Mouse (Mus musculus) midbrain, embryonic 10.5 days (tissue): Measurements from ENCODE around the gene Gdpd3. TPM values are rescaled to one million over a fixed set of nuclear protein-coding genes. Genes with fewer than 3 reads are reported as not detected.
"Not testable (repeated sequence)": the region's sequence is repeated elsewhere in the genome, so short reads cannot be mapped to it uniquely, and the experiment has no call there.

Source experiments
- DNase-seq: peaks from one replicate; pipeline ENCODE4 v3.0.0-alpha.2; 2017; ENCODE audit warnings: low spot score
- H3K27ac ChIP-seq: fragments of 300-500 bp; sonication (generic); replicated peaks from 2 replicates; pipeline ENCODE4 v1.5.1; 2016; ENCODE audit warnings: mild to moderate bottlenecking
- H3K27me3 ChIP-seq: fragments of 300-500 bp; sonication (generic); 2 replicates; pipeline ENCODE4 v1.6.1; 2016; ENCODE audit warnings: low read depth, mild to moderate bottlenecking; ENCODE audit not compliant: poor library complexity, severe bottlenecking
- H3K36me3 ChIP-seq: fragments of 300-500 bp; sonication (generic); 2 replicates; pipeline ENCODE4 v1.6.1; 2016; ENCODE audit warnings: mild to moderate bottlenecking, moderate library complexity
- H3K4me1 ChIP-seq: fragments of 300-500 bp; sonication (generic); 2 replicates; pipeline ENCODE4 v1.6.1; 2016
- H3K4me3 ChIP-seq: fragments of 300-500 bp; sonication (generic); 2 replicates; pipeline ENCODE4 v1.5.1; 2016; ENCODE audit warnings: mild to moderate bottlenecking, moderate library complexity
- H3K9me3 ChIP-seq: fragments of 300-500 bp; sonication (generic); replicated peaks from 2 replicates; pipeline ENCODE4 v1.6.1; 2016; ENCODE audit warnings: mild to moderate bottlenecking
- WGBS: fragments of 180-500 bp; shearing (Covaris S2); methylation state at CpG from one replicate; pipeline ENCODE4 v1.1.7; 2016; 5-methylcytosine and 5-hydroxymethylcytosine counted together
- polyA plus RNA-seq: library from polyadenylated mRNA; unstranded; fragments of >200 nt; fragmentation: Nextera tagmentation; extraction: Ambion mirVana; gene quantifications from 2 replicates; pipeline ENCODE4 v1.2.1, GENCODE M21; 2016

Gene Gdpd3
- polyA plus RNA-seq: 0.68 and 1.1 TPM in 2 replicates

DNA sequence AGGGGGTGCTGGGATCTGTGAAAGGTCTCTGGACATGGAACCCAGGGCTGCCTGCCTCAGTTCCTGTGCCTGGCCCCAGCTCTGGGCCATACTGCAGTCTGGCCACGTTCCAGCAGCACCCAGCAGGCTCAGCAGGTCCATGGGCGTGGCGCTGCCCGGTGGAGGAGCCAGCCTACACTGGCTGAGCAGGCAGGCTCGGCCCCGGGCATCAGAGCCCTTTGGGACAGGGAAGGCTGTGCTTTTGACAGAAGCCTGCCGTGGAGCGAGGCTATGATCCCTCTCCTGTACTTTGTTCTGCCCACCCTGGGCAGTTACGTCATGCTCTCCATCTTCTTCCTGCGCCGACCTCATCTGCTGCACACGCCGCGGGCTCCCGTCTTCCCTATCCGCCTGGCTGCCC is at the start of gene Gdpd3:
Gene Gdpd3, plus strand, starts transcription at position 134 of the 400 bp plus-strand sequence.
- H3K9me3 ChIP-seq: no peaks in the 10 kb centered on the region
- peaks cover 97% of the 10 kb centered on the region for H3K36me3 ChIP-seq
- no peak within 1 kb of the TSS for H3K4me3 ChIP-seq
- H3K27me3 ChIP-seq: no peaks in the 10 kb centered on the region
- peaks cover 16% of the 10 kb centered on the region for H3K4me1 ChIP-seq
- WGBS: 93% methylated on average over 16 of the region's 16 CpGs
- no peak for DNase-seq
- H3K27ac ChIP-seq: no peak within 1 kb of the TSS

DNA sequence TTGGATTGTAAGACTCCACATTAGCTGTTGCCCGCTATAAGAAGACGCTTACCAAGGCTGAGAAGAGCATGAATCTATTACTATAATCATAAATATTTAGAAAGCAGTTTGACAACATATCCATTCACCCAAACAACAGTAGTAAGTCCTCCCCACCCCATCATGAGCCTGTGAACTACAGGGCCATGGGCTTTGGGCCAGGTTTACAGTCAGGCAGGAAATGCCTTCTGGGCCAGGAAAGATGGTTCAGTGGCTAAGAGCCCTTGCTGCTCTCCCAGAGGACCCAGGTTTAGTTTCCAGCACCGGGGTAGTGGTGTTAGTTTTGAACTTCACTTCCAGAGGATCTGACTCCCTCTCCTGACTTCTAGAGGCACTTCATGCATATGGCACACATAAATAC is 48.6 kb upstream of the Gdpd3 start:
- Histone ChIP-seq H3K36me3 (no peaks in the 10 kb centered on the region), H3K27me3 (no peaks in the 10 kb centered on the region), H3K9me3 (no peaks in the 10 kb centered on the region; the same call in 1 of the 2 replicates), H3K4me1 (no peaks in the 10 kb centered on the region), H3K4me3 (no peak overlapping the region), H3K27ac (no peak overlapping the region)
- WGBS: 91% methylated on average over 3 of the region's 3 CpGs
- DNase-seq: no peak

DNA sequence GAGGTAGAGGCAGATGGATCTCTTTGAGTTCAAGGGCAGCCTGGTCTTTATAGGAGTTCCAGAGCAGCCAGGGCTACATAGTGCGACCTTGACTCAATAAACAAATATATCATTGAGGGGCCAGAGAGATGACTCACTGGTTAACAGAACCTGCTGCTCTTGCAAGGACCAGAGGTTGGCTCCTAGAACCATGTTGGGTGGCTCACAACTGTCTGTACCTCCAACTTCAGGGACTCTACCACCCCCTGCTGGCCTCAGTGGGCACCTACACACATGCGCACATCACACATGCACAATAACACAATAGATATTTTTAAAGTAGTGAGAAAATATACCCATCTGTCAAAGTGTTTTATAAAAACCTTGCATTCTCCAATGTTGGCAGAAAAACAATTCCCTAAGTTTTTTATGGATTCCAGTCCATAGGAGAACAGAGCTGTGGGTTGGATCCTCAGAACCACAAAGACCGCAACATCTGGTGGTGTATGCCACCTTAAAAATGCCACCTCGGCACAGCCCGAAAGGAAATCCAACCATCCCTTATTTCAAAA is 47.3 kb upstream of the Gdpd3 start:
- no peaks in the 10 kb centered on the region; the same call in 1 of the 2 replicates for H3K9me3 ChIP-seq
- no peak overlapping the region for H3K27ac ChIP-seq
- no peaks in the 10 kb centered on the region for H3K4me1 ChIP-seq
- H3K27me3 ChIP-seq: no peaks in the 10 kb centered on the region
- no peak overlapping the region for H3K4me3 ChIP-seq
- no peak for DNase-seq
- no peaks in the 10 kb centered on the region for H3K36me3 ChIP-seq
- WGBS: 96% methylated on average over 5 of the region's 5 CpGs

DNA sequence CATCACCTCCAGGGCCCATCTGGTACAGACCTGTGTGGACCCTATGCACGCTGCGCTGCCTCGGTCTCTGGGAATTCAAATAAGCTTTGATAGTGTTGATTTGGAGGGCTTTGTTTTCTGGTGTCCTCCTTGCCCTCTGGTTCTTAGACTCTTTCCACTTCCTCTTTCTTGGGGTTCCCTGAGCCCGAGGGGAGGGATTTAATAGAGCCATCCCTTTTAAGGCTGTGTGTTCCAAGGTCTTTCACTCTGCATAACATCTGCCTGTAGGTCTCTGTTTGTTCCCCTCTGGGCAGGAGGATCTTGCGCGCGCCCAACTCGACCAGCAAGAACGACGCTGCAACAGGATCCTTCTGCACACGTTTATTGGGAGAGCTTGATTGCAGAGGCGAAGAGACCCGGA is 44.5 kb upstream of the Gdpd3 start:
- no peak for DNase-seq
- Histone ChIP-seq H3K4me1 (no peaks in the 10 kb centered on the region), H3K9me3 (no peaks in the 10 kb centered on the region; the same call in 1 of the 2 replicates), H3K27ac (no peak overlapping the region), H3K4me3 (no peak overlapping the region), H3K36me3 (no peaks in the 10 kb centered on the region), H3K27me3 (no peaks in the 10 kb centered on the region)
- 91% methylated on average over 13 of the region's 13 CpGs for WGBS

DNA sequence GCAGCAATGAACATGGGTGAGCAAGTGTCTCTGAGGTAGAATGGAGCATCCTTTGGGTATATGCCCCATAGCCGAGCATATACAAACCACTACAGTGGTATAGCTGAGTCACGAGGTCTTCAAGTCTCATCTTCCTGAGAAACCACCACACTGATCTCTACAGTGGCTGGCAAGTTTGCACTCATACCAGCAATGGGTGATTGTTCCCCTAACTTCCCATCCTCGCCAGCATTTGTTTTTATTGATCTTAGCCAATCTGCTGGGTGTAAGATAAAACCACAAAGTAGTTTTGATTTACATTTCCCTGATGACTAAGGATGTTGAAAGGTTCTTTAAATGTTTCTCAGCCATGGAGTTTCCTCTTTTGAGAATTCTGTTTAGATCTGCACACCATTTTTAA is 41.1 kb upstream of the Gdpd3 start:
- no peak overlapping the region for H3K27ac ChIP-seq
- H3K9me3 ChIP-seq: no peaks in the 10 kb centered on the region; the same call in 1 of the 2 replicates
- 79% methylated on average over 3 of the region's 3 CpGs for WGBS
- no peaks in the 10 kb centered on the region for H3K36me3 ChIP-seq
- H3K4me1 ChIP-seq: no peaks in the 10 kb centered on the region
- no peak overlapping the region for H3K4me3 ChIP-seq
- no peak for DNase-seq
- H3K27me3 ChIP-seq: no peaks in the 10 kb centered on the region

DNA sequence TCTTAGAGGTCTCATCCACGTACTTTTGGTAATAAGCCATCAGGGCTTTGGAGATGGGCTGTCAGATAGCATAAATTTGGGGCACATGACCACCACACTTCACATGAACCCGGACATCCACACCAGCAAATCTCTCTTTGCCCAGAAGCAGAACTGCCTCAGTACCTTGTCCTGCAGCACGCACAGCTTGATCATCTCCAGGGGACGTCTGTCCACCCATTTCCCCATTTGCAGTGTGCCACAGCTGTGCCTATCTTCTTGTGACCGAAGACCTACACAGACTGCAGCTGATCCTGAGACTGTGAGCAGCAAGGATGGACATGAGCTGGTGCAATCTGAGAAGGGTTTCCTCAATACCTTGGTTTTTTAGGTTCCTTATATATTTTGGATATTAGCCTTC is 40.5 kb upstream of the Gdpd3 start:
- Histone ChIP-seq H3K27me3 (no peaks in the 10 kb centered on the region), H3K4me3 (no peak overlapping the region), H3K4me1 (no peaks in the 10 kb centered on the region), H3K9me3 (no peaks in the 10 kb centered on the region; the same call in 1 of the 2 replicates), H3K27ac (no peak overlapping the region), H3K36me3 (no peaks in the 10 kb centered on the region)
- no peak for DNase-seq
- WGBS: 82% methylated on average over 5 of the region's 5 CpGs

DNA sequence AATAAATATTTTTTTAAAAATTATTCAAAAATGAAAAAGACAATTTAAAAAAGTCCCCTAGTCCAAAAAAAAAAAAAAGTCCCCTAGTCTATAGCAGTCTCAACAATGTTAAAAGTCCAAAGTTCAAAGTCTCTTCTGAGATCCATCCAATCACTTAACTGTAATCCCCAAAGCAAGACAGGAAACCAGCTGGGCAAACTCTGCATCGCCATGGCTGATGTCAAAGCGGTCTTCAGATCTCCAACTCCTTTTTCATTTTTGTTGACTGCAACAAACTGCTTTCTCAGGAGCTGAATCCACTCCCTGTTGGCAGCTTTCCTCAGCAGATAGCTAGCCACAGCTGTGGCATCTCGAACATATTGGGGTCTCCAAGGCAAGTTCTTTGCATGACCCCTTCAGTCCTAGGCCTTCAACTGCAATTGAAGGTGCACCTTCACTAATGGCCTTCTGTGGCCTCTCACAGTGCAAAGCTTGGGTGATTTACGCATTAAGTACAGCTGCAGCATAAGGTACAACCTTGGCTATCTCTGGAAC is 35.8 kb upstream of the Gdpd3 start:
- not testable (repeated sequence) for H3K36me3 ChIP-seq, DNase-seq, H3K9me3 ChIP-seq, H3K27ac ChIP-seq, H3K4me3 ChIP-seq, H3K27me3 ChIP-seq, H3K4me1 ChIP-seq
- 93% methylated on average over 4 of the region's 4 CpGs for whole genome bisulfite sequencing

DNA sequence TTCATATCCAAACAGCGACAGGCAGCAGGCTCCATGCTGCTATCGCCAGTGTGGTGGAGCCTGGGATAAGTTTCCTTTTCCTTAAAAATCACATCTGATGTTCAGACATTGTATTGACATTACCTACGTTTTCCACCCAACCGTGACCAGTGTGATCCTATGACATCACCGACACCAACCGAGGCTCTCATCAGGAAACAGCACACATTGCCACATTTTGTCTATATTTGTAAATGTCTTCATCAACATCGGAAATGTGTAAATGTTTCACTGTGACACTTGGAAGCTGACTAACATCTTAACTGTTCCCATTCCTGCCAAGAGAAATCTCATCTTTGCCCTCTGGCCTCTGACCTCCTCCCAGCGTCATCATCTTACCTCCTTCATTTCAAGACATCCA is 30.0 kb upstream of the Gdpd3 start:
- H3K4me3 ChIP-seq: no peak overlapping the region
- WGBS: 76% methylated on average over 8 of the region's 8 CpGs
- no peaks in the 10 kb centered on the region for H3K36me3 ChIP-seq
- H3K27ac ChIP-seq: no peak overlapping the region
- no peaks in the 10 kb centered on the region for H3K27me3 ChIP-seq
- H3K9me3 ChIP-seq: no peaks in the 10 kb centered on the region
- 0 out of 2 replicates have a peak, but pooled peaks cover 3% of the 10 kb centered on the region for H3K4me1 ChIP-seq
- DNase-seq: no peak

DNA sequence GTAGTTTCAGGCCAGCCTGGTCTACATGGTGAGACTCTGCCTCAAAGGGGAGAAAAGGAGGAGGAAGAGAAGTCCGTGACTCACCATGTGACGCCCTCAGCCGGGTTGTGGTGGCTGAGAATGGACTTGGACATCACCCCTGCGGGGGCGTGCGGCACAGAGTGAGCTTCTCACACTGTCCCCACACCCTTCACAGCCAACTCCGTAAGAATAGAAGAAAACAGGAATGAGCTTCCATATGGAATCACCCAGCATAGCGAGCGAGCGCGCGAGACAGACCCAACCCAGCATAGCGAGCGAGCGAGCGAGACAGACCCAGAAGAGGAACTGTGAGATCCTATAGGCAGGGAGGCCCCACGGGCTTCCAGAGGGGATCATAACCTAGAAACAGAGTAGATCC is 26.6 kb upstream of the Gdpd3 start:
- Histone ChIP-seq H3K9me3 (no peaks in the 10 kb centered on the region), H3K4me1 (0 out of 2 replicates have a peak, but pooled peaks cover 3% of the 10 kb centered on the region), H3K27ac (no peak overlapping the region; the same call in 1 of the 2 replicates), H3K36me3 (no peaks in the 10 kb centered on the region), H3K27me3 (no peaks in the 10 kb centered on the region), H3K4me3 (no peak overlapping the region)
- 86% methylated on average over 17 of the region's 17 CpGs for WGBS
- no peak for DNase-seq

DNA sequence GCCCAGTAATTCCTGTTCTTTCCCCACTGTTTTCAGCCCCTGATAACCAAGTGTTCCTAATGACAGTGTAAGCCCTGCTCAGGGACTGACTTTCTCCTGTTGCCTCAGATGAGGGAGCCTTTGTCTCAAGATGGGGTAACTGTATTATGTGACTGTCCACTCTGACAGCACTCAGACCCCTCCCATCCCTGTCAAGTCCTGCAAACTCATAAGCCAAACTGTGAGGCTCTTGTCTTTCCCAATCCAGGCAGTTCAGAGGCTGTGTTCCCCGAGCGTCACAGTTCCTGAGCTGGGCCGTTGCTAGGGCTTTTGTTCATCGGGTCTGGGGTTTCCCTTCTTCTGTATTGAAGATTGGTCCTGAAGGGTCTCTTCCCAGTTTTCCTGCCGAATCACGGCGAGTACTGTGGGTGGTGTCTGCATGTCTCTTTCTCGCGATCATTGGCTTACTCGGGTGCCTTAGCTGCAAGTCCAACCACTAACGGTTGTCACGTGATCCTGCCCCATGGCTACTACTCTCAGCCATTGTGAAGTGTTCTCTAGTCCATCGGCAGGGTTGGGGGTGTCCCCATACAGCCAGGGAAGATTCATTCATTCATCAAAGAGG is 25.9 kb upstream of the Gdpd3 start:
- H3K9me3 ChIP-seq: no peaks in the 10 kb centered on the region
- no peak overlapping the region for H3K27ac ChIP-seq
- no peak for DNase-seq
- H3K36me3 ChIP-seq: no peaks in the 10 kb centered on the region
- no peak overlapping the region for H3K4me3 ChIP-seq
- no peaks in the 10 kb centered on the region for H3K27me3 ChIP-seq
- WGBS: 82% methylated on average over 13 of the region's 13 CpGs
- 0 out of 2 replicates have a peak, but pooled peaks cover 3% of the 10 kb centered on the region for H3K4me1 ChIP-seq

DNA sequence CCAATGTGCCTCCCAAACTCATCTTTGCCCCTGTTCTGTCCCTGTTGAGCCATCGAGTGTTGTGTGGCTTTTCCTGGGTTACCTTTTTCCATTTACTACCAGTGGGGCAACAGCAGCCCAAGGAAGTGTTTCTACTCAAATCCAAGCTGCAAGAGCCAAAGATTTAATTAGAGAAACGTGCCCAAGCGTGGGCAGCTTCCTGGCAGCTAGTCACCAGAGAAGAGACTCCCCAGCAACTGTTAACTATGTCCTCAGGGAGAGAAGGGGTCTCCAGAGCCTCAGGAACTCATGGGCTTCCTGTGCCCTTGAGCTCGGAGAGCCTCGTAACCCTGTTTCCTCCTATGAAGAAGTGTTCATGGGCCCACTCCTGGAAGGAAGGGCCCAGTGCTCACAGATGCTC is 25.2 kb upstream of the Gdpd3 start:
- H3K4me3 ChIP-seq: no peak overlapping the region
- 0 out of 2 replicates have a peak, but pooled peaks cover 3% of the 10 kb centered on the region for H3K4me1 ChIP-seq
- WGBS: 83% methylated on average over 5 of the region's 5 CpGs
- H3K9me3 ChIP-seq: no peaks in the 10 kb centered on the region
- no peaks in the 10 kb centered on the region for H3K27me3 ChIP-seq
- no peak for DNase-seq
- H3K27ac ChIP-seq: no peak overlapping the region
- no peaks in the 10 kb centered on the region for H3K36me3 ChIP-seq

DNA sequence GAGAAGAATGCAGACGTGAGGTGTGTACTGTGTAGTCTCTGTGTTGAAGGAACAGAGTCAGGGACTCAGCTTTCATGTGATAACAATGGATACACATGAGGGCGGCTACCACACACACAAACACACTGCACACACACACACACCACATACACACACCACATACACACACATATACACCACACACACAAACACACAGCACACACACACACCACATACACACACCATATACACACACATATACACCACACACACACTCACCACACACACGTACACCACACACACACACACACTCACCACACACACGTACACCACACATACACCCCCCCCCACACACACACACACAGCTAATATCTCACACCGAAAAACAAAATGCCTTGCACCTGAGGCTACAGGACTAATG is 24.7 kb upstream of the Gdpd3 start:
- 88% methylated on average over 5 of the region's 5 CpGs for WGBS
- DNase-seq: no peak
- H3K4me3 ChIP-seq: no peak overlapping the region

DNA sequence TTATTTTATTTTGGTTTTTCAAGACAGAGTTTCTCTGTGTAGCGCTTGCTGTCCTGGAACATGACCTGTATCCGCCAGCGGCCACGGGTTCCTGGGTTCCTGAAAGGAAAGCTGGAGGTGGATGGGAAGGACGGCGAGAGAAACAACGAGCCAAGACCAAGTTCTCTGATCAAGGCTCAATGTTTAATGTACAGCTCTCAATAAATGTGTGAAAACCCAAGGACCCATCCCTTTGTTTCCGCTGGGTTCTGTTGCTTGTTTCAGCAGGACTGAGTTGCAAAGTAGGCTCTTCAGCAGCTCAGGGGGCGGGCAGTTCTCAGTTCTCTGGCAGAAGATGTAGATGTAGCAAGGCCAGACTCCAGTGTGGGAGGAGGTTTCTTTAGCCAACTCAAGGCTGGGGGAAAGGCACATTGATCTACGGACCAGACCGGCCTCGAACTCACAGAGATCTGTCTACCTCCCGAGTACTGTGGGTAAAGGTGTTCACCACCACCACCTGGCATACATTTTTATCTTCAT is 24.1 kb upstream of the Gdpd3 start:
- H3K27ac ChIP-seq: no peak overlapping the region
- H3K27me3 ChIP-seq: no peaks in the 10 kb centered on the region
- 91% methylated on average over 13 of the region's 13 CpGs for WGBS
- H3K9me3 ChIP-seq: no peaks in the 10 kb centered on the region
- H3K4me1 ChIP-seq: peaks cover 7% of the 10 kb centered on the region; the same call in 1 of the 2 replicates
- H3K36me3 ChIP-seq: no peaks in the 10 kb centered on the region
- no peak for DNase-seq
- no peak overlapping the region for H3K4me3 ChIP-seq

More for the DNA sequence above, 24.7 kb upstream of the Gdpd3 start:
- Histone ChIP-seq H3K4me1 (0 out of 2 replicates have a peak, but pooled peaks cover 3% of the 10 kb centered on the region), H3K27ac (no peak overlapping the region), H3K27me3 (no peaks in the 10 kb centered on the region), H3K9me3 (no peaks in the 10 kb centered on the region), H3K36me3 (no peaks in the 10 kb centered on the region)
